Mouse (Mus musculus): ENCODE data around the gene Zfp558. TPM values are rescaled to one million over a fixed set of nuclear protein-coding genes. Genes with fewer than 3 reads are reported as not detected.
"Not testable (repeated sequence)": the region's sequence is repeated elsewhere in the genome, so short reads cannot be mapped to it uniquely, and the experiment has no call there.

Zfp558 gene
- polyA plus RNA-seq, 1 experiment from 2014 or later: 7.0 TPM

- no peak for ATAC-seq (ENCODE audit: insufficient read depth)
- TF ChIP-seq CTCF (IDR thresholded peaks at IDR 0.05; ENCODE audit: low read depth): no peak
- H3K4me3 ChIP-seq (ENCODE audit: low read depth, low read length): no peak within 1 kb of the TSS
- H3K4me1 ChIP-seq (ENCODE audit: insufficient read depth): no peaks in the 10 kb centered on the region
- H3K4me2 ChIP-seq: no peak within 1 kb of the TSS
- DNase-seq: no peak
- H3K27ac ChIP-seq (ENCODE audit: low read depth): no peak within 1 kb of the TSS
- H3K9me3 ChIP-seq (ENCODE audit: low read depth, low read length): no peaks in the 10 kb centered on the region
- no peak within 1 kb of the TSS for H3K9ac ChIP-seq
- H3K27me3 ChIP-seq (ENCODE audit: insufficient read depth, low read length): no peaks in the 10 kb centered on the region
- no peaks in the 10 kb centered on the region for H3K36me3 ChIP-seq (ENCODE audit: insufficient read depth)
Observed at GRCm38 (mm10) chr9:18430354-18430753, 47.7 kb downstream of the Zfp558 start, which contains the start of gene Mbd3l2. Gene Mbd3l2, plus strand, starts transcription at chr9:18430654.

DNA sequence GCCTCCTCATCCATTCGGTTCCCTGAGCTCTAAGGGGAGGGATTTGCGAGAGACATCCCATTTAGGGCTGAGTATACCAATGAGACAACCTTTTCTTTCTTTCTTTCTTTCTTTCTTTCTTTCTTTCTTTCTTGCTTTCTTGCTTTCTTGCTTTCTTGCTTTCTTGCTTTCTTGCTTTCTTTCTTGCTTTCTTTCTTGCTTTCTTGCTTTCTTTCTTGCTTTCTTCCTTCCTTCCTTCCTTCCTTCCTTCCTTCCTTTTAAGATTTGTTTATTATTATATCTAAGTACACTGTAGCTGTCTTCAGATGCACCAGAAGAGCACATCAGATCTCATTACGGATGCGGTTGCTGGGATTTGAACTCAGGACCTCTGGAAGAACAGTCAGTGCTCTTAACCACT, 65.7 kb downstream of the Zfp558 start:
- ATAC-seq (ENCODE audit: insufficient read depth); H3K27me3 ChIP-seq (ENCODE audit: insufficient read depth, low read length): not testable (repeated sequence)
- 79% methylated on average over 4 of the region's 4 CpGs for WGBS

More for the DNA sequence above, 65.7 kb downstream of the Zfp558 start:
- not testable (repeated sequence) for DNase-seq; H3K4me3 ChIP-seq (ENCODE audit: low read depth, low read length); H3K9ac ChIP-seq; H3K4me2 ChIP-seq; H3K4me1 ChIP-seq (ENCODE audit: insufficient read depth); H3K36me3 ChIP-seq (ENCODE audit: insufficient read depth); H3K9me3 ChIP-seq (ENCODE audit: low read depth, low read length); H3K27ac ChIP-seq (ENCODE audit: low read depth)

Small RNA genes lying within 50 kb of the gene (microRNA-seq; reads per million reads assigned to microRNA genes)
- not detected for gene Gm22854 (ENCODE audit: borderline number of aligned reads)

Other genes with a start within 250 kb of the Zfp558 start
- gene Chordc1, start 186.1 kb downstream of the Zfp558 start, polyA plus RNA-seq (2014; fragmentation: Nextera tagmentation; extraction: Ambion mirVana): 109 and 113 TPM in 2 replicates
- gene Naalad2, start 75.3 kb downstream of the Zfp558 start, polyA plus RNA-seq (2014; fragmentation: Nextera tagmentation; extraction: Ambion mirVana): 5.9 and 7.1 TPM in 2 replicates
- gene Ubtfl1, start 73.8 kb downstream of the Zfp558 start, polyA plus RNA-seq (2014; fragmentation: Nextera tagmentation; extraction: Ambion mirVana): not detected in 2 replicates
- gene Mbd3l2, start 47.6 kb downstream of the Zfp558 start, polyA plus RNA-seq (2014; fragmentation: Nextera tagmentation; extraction: Ambion mirVana): not detected in 2 replicates
- gene Mbd3l1, start 91 bp upstream of the Zfp558 start, polyA plus RNA-seq (2014; fragmentation: Nextera tagmentation; extraction: Ambion mirVana): not detected in 2 replicates
- 1.4 and 1.7 TPM in 2 replicates for gene Muc16, start 196.3 kb upstream of the Zfp558 start, polyA plus RNA-seq (2014; fragmentation: Nextera tagmentation; extraction: Ambion mirVana)